Mouse (Mus musculus): ENCODE measurements around the gene Best1.

DNA sequence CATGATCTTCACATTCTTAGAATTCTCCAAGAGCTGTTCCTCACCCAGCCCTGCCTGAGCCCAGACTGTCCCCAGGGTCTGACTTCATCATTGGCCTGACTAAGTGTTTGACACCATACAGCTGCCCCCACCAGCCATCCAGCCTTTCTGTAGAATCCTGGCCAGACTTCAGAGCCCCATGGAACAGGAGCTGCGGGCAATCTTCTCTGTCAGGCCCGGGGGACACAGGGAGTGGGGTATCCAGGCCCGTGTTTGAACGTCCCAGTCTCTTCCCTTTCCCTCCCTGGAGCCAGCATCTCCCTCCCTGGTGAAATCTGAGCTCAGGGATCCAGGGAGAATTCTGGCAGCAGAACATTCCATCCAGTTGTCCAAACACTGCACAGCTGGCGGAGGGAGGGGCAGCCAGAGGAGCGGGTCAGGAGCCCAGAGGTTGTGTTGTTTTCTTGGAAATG lies 11.4 kb upstream of the Best1 start:
- TF ChIP-seq EP300 (optimal IDR thresholded peaks at IDR 0.05) (no peak), CTCF (IDR thresholded peaks at IDR 0.05; ENCODE audit: low read depth) (no peak)
